27 mouse cellular contexts compared by ENCODE assay signal in the genomic region with DNA sequence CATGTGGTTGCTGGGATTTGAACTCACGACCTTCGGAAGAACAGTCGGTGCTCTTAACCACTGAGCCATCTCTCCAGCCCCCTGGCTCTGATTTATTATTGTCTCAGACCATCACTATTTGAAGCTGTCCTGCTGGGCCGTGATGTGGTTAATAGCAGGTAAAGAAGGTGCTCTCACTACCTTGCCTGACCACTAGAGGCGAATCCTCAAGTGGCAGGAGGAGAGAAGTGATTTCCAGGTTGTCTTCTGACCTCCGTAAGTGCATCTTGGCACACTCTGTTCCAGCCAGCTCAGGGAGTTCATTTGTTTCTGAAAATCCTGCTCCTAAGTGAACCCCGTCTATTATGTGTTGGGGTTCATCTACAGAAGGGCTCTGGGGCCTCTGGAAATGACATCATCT.
DNase-seq lines count a peak whose midpoint lies in the region; ATAC-seq and TF ChIP-seq lines count a peak whose summit lies in the region.
"Had no signal": no experiment of that assay in that cellular context is flagged by ENCODE, and none has a peak within 500 bp of the region (broad histone marks: within the 10 kb centered on the region; RNA-seq: fewer than 3 reads in every experiment).

No protein-coding gene starts in this region.

- DNase-seq in forebrain, postnatal 0 days: no peak
- DNase-seq in left cerebral cortex, adult 2 months (ENCODE audit: extremely low spot score in 1 of 2, low spot score in 2 of 2): no peak
- DNase-seq in left cerebral cortex, adult 9 months (ENCODE audit: low spot score in 2 of 2): no peak
- DNase-seq in CH12.LX (ENCODE audit: extremely low read depth): no peak
- peak; percentile 65 for DNase-seq in ZHBTc4 (ENCODE audit: low read depth, low spot score)
- no peak for DNase-seq in B cell, adult 2 months
- DNase-seq: adrenal gland, postnatal 10 days; cerebellum, adult 11 months; cerebellum, postnatal 10 days; gastrocnemius, postnatal 25 days; heart, adult 18-20 months; heart, postnatal 4 days; kidney, adult 2 months; lung, adult 18-20 months; lung, postnatal 14 days; retina, postnatal 1 day; right cerebral cortex, postnatal 14 days had no signal

- H3K27me3 ChIP-seq in forebrain, postnatal 0 days (ENCODE audit: insufficient read depth, low read length): no peaks in the 10 kb centered on the region
- H3K27me3 ChIP-seq in forebrain, embryonic 13.5 days: no peaks in the 10 kb centered on the region
- H3K27me3 ChIP-seq in CH12.LX (replicated peaks): peaks cover 81% of the 10 kb centered on the region
- H3K27me3 ChIP-seq: heart, embryonic 12.5 days; limb, embryonic 13.5 days; neural tube, embryonic 13.5 days had no signal

- dilution Hi-C loops in CH12.LX (cut with MboI; ENCODE audit: extremely low pct_ligation_motif_present, extremely low pct_unique_long_range_greater_than_20kb, low sequenced_read_pairs): no loop called here

- 76% methylated on average over 7 of the region's 7 CpGs for WGBS in forebrain, postnatal 0 days
- 80% methylated on average over 7 of the region's 7 CpGs for WGBS in forebrain, embryonic 13.5 days

- H3K4me1 ChIP-seq in forebrain, postnatal 0 days (ENCODE audit: insufficient read depth): no peaks in the 10 kb centered on the region
- H3K4me1 ChIP-seq in forebrain, embryonic 13.5 days: no peaks in the 10 kb centered on the region
- H3K4me1 ChIP-seq in CH12.LX (ENCODE audit: control insufficient read depth in 1 of 2, insufficient read depth in 2 of 2): peaks cover under 1 to 3% of the 10 kb centered on the region in 2 experiments; a peak in 2 of 4 replicates
- H3K4me1 ChIP-seq: midbrain, embryonic 12.5 days had no signal

- H3K9ac ChIP-seq in forebrain, postnatal 0 days: no peak overlapping the region
- H3K9ac ChIP-seq in forebrain, embryonic 13.5 days: no peak overlapping the region
- no peak overlapping the region for H3K9ac ChIP-seq in CH12.LX (ENCODE audit: insufficient read depth, low read depth)
- H3K9ac ChIP-seq: heart, embryonic 12.5 days; hindbrain, embryonic 14.5 days; limb, embryonic 13.5 days; midbrain, embryonic 12.5 days; neural tube, embryonic 13.5 days had no signal

- no peak overlapping the region for H3K4me2 ChIP-seq in forebrain, postnatal 0 days (ENCODE audit: low read depth)
- no peak overlapping the region for H3K4me2 ChIP-seq in forebrain, embryonic 13.5 days
- no peak overlapping the region for H3K4me2 ChIP-seq in CH12.LX (ENCODE audit: insufficient read depth, low read depth, poor library complexity, severe bottlenecking)
- H3K4me2 ChIP-seq: heart, embryonic 12.5 days; hindbrain, embryonic 14.5 days; limb, embryonic 13.5 days; liver, embryonic 11.5 days; midbrain, embryonic 12.5 days; neural tube, embryonic 13.5 days had no signal

- no peaks in the 10 kb centered on the region for H3K79me2 ChIP-seq in CH12.LX (replicated peaks; ENCODE audit: control insufficient read depth, extremely low read depth, insufficient read depth, poor library complexity, severe bottlenecking)

- H3K27ac ChIP-seq in forebrain, postnatal 0 days (ENCODE audit: low read depth, low read length): no peak overlapping the region
- no peak overlapping the region for H3K27ac ChIP-seq in forebrain, embryonic 13.5 days
- H3K27ac ChIP-seq in left cerebral cortex, adult 2 months: no peak overlapping the region
- no peak overlapping the region for H3K27ac ChIP-seq in CH12.LX (ENCODE audit: insufficient read depth, low read depth)
- H3K27ac ChIP-seq: hindbrain, embryonic 14.5 days; limb, embryonic 13.5 days; midbrain, embryonic 12.5 days; neural tube, embryonic 13.5 days had no signal

- no peak for ATAC-seq in forebrain, postnatal 0 days
- no peak for ATAC-seq in forebrain, embryonic 13.5 days
- no peak for ATAC-seq in granulocyte monocyte progenitor cell, adult 5-6 weeks (replicated peaks; ENCODE audit: poor library complexity, severe bottlenecking)
- ATAC-seq: inflammation-experienced regulatory T-cells, adult 6 months had no signal

- TF ChIP-seq CTCF in forebrain, postnatal 0 days (IDR thresholded peaks at IDR 0.05; ENCODE audit: low read depth): peak; percentile 32; the same call in 1 of the 2 replicates
- TF ChIP-seq CTCF in left cerebral cortex, adult 2 months (IDR thresholded peaks at IDR 0.05): peak; percentile 6; the same call in 1 of the 2 replicates
- peak; percentile 29 to 38; a peak in 2 of 4 replicates for TF ChIP-seq CTCF in CH12.LX (conservative IDR thresholded peaks at IDR 0.05 in 1 of 2, IDR thresholded peaks at IDR 0.05 in 1 of 2; ENCODE audit: low read depth in 2 of 2, low read length in 2 of 2)

- H3K9me3 ChIP-seq in forebrain, postnatal 0 days (ENCODE audit: low read length): no peaks in the 10 kb centered on the region
- no peaks in the 10 kb centered on the region for H3K9me3 ChIP-seq in forebrain, embryonic 13.5 days (replicated peaks)
- H3K9me3 ChIP-seq in CH12.LX (replicated peaks; ENCODE audit: low read length): no peaks in the 10 kb centered on the region
- H3K9me3 ChIP-seq: heart, embryonic 12.5 days; limb, embryonic 13.5 days; midbrain, embryonic 12.5 days; neural tube, embryonic 13.5 days had no signal

- no peaks in the 10 kb centered on the region for H3K36me3 ChIP-seq in forebrain, postnatal 0 days (ENCODE audit: insufficient read depth)
- no peaks in the 10 kb centered on the region for H3K36me3 ChIP-seq in forebrain, embryonic 13.5 days (ENCODE audit: poor library complexity, severe bottlenecking)
- H3K36me3 ChIP-seq in CH12.LX (replicated peaks in 1 of 2; ENCODE audit: control insufficient read depth in 1 of 2, insufficient read depth in 1 of 2, low read length in 1 of 2): no peaks in the 10 kb centered on the region
- H3K36me3 ChIP-seq: limb, embryonic 13.5 days; midbrain, embryonic 12.5 days; neural tube, embryonic 13.5 days had no signal

- intact Hi-C loops in left cerebral cortex, adult 2 months (cut with DNase I): no loop called here

- TF ChIP-seq POLR2A in CH12.LX (IDR thresholded peaks at IDR 0.05; ENCODE audit: low read depth, low read length): no peak

- in situ Hi-C loops in CH12.LX (cut with MboI; ENCODE audit: low pct_ligation_motif_present, low pct_unique_long_range_greater_than_20kb, low sequenced_read_pairs): loop anchor here (25.0 kb wide), 1 partner anchor 543 kb away; a partner anchor contains a TSS

- TF ChIP-seq RAD21 in CH12.LX (IDR thresholded peaks at IDR 0.05; ENCODE audit: low read depth, low read length): no peak

- no peak overlapping the region for H3K4me3 ChIP-seq in forebrain, postnatal 0 days (ENCODE audit: low read depth, low read length)
- H3K4me3 ChIP-seq in forebrain, embryonic 13.5 days: no peak overlapping the region
- H3K4me3 ChIP-seq in left cerebral cortex, adult 2 months: no peak overlapping the region
- no peak overlapping the region for H3K4me3 ChIP-seq in CH12.LX (replicated peaks in 1 of 3; ENCODE audit: low read depth in 2 of 3, low read length in 2 of 3, poor library complexity in 1 of 3)
- H3K4me3 ChIP-seq: erythroblast, embryonic 14.5 days; heart, embryonic 12.5 days; limb, embryonic 13.5 days; midbrain, embryonic 12.5 days; neural tube, embryonic 13.5 days had no signal

- TF ChIP-seq EP300 in CH12.LX (IDR thresholded peaks at IDR 0.05; ENCODE audit: low read length): no peak

TF ChIP-seq in CH12.LX, 34 proteins besides CTCF, POLR2A, EP300 and RAD21:
- TF ChIP-seq GABPA (IDR thresholded peaks at IDR 0.05; ENCODE audit: insufficient replicate concordance, low read depth, low read length) (no peak), MAFK (IDR thresholded peaks at IDR 0.05; ENCODE audit: insufficient replicate concordance, low read length) (no peak), IRF4 (IDR thresholded peaks at IDR 0.05; ENCODE audit: low read depth, low read length) (no peak), UBTF (IDR thresholded peaks at IDR 0.05; ENCODE audit: low read depth, low read length) (no peak), SMC3 (IDR thresholded peaks at IDR 0.05; ENCODE audit: low read depth, low read length) (no peak), SIN3A (IDR thresholded peaks at IDR 0.05; ENCODE audit: low read length) (no peak), ZC3H11A (IDR thresholded peaks at IDR 0.05; ENCODE audit: low read depth, low read length) (no peak), MAZ (IDR thresholded peaks at IDR 0.05; ENCODE audit: low read depth, low read length) (no peak), RCOR1 (conservative IDR thresholded peaks at IDR 0.05; ENCODE audit: low read depth, low read length) (no peak)
